Mouse (Mus musculus) adrenal gland, postnatal 14 days (tissue): ENCODE results near the gene Fam107b. TPM values are rescaled to one million over a fixed set of nuclear protein-coding genes. Genes with fewer than 3 reads are reported as not detected.
"Not testable (repeated sequence)": the region's sequence is repeated elsewhere in the genome, so short reads cannot be mapped to it uniquely, and the experiment has no call there.

ENCODE experiments used
- DNase-seq: peaks from one replicate; pipeline ENCODE4 v3.0.0; 2021; ENCODE audit warnings: mixed read lengths
- total RNA-seq: library from RNA; stranded (reverse); gene quantifications from 2 replicates; pipeline ENCODE4 v1.2.3, GENCODE M21; 2021

Gene Fam107b
- total RNA-seq, 1 experiment from 2014 or later, result 23.4 TPM

DNA sequence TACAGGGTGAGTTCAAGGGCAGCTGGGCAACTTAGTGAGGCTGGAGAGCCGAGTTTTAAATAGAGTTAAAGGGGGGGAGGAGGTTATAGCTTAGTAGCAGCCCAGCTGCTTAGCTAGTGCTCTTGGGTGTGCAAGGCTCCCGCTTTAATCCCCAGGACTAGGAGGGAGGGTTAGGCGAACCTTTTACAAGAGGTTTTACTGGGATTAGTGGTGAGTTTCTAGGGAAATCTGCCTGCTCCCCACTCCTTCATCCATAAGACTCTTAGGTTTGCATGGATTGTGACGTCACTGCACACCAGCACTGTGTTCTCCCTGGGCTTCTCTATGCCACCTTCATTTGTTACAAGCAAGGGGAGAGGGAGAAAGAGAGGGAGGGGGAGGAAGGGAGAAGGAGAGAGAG, 88.6 kb downstream of the Fam107b start:
- DNase-seq, result no peak

DNA sequence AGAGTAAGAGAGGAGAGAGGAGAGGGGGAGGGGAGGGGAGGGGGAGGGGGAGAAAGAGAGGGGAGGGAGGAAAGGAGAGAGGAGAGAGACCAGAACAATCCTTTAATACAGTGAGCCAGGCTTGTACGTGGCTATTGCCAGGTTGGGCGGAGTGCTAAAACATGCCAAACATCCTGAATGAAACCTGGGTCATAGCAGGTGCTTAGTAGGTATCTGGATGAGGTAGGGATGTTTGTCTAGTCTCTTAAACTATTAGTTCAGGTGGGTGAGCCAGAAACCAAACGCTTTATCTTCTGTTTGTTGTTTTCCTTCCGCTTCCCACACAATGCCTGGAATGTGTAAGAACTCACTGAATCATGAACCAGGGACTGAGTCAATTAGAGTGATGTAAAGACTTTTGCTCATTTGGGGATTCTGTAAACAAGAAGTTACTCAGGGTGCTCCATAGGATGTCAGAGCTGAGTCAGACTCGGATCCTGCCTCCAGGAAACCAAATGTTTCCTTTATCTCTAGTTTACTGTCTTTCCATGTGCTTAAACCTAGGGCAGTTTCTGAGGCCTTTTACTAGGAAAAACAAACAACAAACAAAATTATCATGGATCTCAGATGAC, 89.1 kb downstream of the Fam107b start:
- no peak for DNase-seq

DNA sequence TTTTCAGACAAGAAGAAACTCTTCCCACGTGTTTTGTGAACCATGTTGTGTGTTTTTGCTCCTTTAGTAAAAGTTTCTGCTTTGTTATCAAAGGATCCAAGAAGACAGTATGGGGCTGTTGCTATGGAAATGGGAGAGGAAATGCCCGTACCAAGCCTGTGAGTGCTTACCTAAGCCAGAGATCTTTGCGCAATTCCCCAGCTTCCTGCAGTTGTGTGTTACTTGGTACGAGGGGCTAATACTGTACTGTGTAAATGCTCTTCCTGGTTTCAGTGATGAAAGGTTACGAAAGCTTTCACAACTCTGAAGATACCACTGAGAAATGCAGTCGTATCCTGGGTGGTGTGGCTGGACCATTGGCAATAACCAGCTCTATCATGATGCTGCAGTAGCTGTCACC, 93.8 kb downstream of the Fam107b start:
- DNase-seq, result peak; percentile 13

DNA sequence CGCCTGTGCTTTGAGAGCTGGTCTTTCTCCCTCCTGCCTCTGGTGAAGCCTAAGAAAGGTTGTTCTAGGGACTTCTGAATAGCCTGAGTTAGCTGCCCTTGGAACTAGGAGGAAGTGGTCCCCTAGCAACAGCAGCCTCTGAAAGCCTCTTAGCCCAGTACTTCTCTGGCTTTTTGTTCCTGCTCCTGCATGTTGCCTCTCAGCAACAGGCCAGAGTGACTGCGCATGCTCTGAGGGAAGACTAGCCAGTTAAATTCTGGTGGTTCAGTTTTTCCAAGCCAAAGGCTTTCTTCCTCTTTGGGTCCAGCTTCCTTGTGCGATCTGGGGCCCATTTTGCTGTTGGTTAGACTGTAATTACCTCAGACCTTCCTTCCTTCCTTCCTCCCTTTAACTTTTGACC, 98.4 kb downstream of the Fam107b start:
- no peak for DNase-seq

DNA sequence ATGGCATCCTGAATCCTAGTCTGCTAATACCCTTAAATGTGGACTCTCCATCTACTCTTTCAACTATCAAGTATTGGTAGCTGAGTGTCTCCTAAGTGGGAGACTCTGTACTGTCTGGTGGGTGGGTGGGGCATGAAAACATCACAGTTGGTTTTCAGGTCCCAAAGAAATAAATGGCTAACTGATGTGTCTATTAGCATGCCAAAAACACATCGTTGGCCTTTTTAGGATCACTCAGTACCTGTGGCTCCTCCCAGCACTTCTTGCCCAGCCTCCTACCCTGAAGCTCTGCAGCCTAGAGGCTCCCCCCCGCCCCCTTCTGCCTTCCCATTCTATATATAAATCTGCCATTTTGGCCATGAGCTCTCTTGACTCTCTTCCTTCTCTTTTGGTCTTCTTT, 99.4 kb downstream of the Fam107b start:
- DNase-seq, result no peak

DNA sequence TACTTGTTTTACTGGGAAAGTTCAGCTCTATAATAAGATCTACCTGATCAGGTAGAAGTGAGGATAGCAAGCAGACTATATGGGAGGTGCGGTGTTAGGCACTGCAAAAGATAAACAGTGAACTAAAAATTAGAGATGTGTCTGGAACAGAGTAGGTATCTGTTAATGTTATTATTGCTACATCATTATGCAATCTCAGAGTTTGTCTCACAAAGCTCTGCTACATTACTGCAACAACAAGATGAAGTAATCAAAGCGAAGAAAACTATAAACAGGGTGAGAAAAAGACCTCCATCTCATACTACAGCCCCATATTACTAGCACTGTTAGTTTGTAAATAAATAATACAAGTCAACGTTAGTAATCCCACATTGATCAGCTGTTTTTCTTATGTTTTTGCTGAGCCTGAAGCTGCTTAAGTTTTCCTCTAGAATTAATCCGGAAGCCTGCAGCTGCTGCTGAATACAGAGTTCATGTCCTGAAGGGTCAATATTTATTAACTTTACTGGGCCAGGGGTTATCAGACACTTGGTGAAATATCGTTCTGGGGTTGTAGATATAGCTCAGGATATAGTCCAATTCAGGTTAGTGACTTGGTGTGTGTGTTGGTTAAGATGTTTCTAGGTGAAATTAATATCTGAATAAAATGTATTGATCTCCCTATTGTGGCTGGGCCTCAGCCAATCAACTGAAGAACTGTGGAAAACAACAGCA, 102.5 kb downstream of the Fam107b start:
- no peak for DNase-seq

DNA sequence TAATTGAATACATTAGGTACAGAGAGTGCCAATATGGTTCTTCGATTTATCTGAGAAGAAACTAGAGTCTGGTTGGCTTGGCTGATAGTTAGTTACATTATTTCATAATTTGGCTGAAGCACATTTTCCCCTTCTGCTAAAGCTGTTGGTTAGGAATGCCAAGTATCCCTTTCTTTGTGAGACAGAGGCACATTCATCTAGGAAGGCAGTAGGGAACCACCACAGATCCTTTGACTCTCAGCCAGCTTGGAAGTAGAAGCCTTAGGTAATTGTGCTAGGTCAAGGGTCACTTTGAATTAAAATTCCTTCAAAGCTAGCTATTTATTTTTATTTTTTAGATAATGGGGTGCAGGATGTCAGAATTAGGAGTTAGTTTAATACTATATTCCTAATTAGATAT, 105.2 kb downstream of the Fam107b start:
- no peak for DNase-seq

DNA sequence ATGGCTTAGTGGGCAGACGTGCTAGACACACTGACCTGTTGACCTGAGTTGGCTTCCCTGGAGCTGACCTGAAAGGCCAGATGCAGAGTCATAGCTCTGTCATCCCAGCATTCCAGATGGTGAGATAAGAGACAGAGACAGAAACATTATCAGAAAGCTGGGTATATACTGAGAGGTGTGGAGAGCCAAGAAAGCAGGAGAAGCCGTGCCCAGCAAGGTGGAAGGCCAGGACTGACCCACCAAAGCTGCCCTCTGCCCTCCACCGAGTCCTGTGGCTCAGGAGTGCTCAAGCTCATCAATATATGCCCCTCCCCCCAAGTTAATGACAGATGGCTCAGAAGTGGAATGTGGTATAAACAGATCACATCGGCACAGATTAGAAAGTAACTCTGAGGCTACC, 112.4 kb downstream of the Fam107b start:
- no peak for DNase-seq

DNA sequence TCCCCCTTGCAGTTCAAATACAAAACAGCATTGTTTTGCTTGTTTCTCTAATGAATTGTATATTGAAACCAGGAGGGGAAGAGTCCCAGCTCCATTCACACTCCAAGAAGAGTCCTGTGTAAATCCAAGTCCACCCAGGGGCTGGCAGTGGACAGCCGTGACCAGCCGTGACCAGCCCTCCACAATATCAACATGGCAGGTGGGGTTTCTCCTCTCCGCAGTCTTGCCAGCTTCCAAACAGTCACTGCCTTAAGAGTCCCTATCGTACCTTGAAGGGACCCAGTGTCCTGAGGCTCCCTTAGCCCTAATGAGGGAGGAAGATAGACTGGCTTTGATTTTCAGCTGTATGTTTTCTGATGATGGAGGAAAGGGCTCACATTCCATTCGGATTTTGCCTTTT, 113.1 kb downstream of the Fam107b start:
- no peak for DNase-seq

DNA sequence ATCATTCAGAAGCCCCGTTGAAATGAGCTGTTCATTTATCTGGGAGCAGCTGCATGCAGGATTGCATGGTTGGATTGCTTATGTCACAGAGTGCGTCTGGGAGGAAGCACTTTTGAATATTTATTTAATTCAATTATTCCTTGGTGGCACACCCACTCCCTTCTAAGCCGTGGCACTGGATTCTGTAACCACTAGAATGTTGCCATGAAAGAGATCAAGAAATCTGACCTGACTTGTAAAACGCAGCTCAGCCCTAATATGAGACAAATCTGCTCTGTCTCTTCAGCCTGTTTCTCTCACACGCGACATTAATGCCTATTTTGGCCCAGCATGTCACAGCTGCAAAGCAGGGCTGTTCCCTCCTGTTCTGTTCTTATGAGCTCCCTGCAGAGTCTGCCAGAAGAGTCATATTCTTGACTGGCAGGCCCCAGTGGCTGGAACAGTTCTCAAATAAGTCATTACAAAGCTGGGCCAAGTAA, 113.5 kb downstream of the Fam107b start:
- peak; percentile 9 for DNase-seq

DNA sequence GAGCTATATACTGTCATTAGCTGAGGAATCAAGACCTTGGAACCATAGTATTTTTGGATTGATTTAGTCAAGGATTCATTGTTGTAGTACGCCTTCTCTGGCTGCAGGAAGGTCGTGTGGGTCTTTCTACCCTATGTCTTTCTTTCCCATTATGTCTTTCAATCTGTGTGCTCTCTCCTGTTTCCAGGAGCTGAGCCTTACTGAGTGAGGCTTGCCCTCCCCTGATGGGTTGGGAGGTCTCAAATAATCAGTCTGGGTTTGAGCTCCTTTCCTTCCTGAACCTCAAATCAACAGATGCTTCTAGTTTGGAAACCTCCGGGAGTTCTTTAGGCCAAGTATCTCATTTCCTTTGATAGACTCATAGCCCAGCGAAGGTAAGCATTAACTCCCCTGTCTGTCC, 119.9 kb downstream of the Fam107b start:
- DNase-seq, result no peak

DNA sequence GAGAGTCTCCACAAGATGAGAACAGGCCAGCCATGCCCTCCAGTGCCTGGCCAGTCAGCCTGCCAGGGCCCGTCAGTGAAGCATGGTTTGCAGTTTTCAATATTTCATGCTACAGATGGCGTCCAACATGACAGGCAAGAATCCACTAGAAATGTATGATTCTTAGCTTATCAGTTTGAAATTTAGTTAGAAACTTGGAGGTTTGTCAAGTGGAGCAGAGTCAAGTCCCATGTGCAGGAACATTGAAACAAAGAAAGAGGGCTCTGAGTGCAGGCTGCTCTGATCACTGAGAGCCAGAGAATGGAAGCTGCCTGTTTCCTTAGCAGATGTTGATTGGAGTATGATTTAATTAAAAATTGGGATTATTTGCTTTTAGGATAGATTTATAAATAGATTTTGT, 122.5 kb downstream of the Fam107b start:
- no peak for DNase-seq

DNA sequence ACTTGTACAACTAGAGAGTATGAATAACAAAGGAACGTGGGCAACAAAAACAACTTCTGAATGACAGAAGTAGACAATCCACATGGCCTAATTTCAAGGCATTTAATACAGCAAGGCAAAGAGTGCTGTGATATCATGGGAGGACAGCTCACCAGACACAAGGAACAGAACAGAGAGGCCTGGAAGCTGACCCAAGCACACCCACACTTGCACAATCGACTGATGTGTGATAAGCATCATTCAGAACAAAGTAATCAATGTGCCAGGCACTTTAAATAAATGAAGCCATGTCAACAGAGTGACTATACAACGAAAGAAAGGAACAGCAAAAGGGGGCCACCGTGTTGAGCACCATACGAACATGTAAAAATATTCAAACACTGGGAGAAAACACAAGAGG, 125.6 kb downstream of the Fam107b start:
- DNase-seq, result no peak

DNA sequence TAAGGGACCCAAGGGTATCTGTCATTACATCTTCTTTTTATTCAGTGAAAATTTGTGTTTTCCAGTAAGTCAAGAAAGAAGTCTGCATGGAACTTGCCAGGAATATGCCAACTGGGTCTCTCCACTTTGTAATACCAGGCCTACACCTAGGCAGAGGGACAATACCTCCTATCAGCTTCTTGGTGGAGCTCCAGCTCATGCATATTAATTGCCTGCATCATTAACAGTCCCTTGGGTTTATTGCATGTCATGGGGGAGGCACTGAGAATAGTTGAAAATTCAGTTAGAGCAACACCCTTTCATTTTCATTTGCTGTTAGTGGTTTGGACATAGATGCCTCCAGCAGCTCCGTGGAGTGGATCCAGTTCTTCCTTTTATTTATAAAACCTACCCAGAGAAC, 130.1 kb downstream of the Fam107b start:
- DNase-seq, result no peak

DNA sequence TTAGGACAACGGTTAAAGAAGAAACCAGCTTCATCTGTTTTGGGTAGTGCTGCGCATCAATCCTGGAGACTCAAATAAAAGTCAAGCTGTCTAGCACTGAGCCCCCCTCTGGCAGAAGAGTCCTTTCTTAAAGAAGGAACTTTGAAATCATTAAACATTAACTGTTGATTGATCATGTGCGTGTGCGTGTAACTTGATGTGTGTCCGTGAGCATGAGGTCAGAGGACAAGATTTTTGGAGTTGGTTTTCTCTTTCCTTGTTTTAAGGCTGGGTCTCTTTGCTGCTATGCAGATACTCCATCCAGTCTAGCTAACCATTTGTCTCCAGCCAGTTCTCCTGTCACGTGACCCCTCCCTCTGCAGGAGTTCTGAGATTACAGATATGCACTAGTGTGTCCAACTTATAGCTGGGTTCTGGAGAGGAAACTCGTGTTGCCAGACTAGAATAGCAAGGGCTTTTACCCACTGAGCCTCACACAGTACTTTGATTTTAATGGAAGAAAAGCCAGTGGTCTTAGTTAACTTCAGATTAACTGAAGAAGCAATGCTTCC, 132.4 kb downstream of the Fam107b start:
- no peak for DNase-seq

DNA sequence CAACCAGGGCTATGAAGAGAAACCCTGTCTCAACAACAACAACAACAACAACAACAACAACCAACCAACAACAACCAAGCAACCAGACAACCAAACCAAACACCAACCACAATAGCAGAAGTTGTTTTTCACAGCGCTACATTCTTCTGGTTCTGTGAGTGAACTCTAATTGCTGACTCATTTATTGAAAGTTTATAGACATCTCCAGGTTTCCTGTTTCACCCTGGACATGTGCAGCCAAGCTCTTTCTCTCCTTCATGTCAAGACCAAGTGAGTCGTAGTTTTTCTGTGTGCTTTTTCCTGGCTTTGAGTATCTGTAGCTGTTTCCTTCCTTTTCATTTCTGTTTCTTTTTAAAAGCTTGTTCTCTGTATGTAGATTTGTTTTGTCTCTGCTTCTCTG, 133.5 kb downstream of the Fam107b start:
- no peak for DNase-seq

DNA sequence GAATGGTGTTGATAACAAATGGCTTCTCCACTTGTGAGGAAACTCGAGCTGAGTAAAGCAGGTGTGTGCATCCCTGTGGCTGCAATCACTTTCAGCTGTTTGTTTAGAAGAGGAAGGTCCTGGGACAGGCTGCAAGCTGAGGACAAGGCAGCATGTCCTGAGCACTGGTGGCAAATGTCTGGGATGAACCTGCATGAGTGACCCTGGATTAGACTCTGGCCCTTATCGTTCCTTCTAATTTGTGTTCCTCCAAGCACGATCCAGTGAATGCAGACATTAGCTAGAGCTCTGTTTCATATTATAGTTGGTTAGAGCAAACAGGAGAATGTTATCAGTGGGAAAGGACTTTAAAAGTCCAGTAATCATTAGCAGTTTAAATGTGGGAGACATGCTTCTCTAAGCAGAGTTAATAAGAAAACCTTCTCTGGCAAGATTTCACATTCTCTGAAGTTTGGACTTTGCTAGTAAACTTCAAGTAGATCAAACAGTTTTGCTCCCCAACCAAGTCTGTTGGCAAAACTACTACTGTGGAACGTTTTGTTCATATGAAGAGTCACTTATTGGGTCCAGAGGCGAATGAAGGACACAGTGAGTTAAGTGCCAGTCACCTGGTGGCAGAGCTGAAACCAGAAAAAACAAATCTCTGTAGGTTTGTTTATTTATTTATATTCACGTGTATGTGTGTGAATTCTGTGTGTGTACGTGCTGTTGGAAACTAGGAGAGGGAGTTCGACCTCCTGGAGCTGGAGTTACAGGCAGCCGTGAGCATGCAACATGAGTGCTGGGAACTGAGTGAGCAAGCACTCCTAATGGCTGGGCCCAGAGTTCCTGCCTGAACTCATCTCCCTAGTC, 134.2 kb downstream of the Fam107b start:
- no peak for DNase-seq

DNA sequence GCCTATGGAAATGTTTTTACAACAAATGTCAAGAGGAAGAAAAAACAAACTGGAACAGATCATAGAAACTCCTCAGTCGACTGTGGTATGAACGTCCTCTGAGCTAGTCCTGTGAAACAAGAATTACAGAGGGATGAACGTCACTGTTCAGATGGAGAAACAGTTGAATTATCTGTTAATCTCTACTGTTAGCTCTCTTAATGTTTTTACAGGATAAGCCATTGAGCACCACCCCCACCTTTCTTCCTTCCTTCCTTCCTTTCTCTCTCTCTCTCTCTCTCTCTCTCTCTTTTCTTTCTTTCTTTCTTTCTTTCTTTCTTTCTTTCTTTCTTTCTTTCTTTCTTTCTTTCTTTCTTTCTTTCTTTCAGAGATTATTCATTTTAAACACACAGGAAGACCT, 135.0 kb downstream of the Fam107b start:
- not testable (repeated sequence) for DNase-seq

DNA sequence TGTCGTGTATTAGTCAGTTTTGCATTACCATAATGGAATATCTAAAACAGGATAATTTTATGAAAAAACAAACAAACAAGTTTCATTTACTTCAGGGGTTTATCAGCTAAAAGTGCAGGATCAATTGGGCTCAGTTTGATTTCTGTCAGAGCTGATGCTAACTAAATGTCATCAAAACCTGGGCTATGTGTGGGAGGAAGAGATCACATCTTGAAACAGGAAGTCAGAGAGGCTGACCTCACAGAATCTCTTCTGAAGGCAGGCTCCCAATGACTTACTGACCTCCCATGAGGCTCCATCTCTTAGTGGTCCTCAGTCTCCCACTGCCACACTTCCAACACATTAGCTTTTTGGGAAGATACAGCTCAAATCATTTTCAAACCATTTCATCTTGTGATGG, 136.9 kb downstream of the Fam107b start:
- no peak for DNase-seq

DNA sequence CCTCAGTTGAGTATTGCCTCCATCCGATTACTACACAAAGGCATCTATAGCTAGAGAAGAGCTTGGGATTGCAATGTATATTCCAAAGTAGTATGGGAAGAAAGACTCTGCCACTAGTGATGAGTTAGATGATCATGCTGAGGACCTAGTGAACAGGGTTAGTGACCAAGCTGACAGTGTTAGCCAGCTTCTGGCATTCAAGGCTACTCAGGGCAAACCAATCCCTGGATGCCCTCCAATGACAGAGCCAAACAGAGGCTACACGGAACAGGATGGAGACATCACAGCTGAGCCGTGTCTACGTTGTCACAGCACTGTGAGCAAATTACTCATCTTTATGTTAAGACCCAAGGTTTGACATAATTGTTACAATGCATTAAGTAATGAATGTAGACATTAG, 138.3 kb downstream of the Fam107b start:
- no peak for DNase-seq

DNA sequence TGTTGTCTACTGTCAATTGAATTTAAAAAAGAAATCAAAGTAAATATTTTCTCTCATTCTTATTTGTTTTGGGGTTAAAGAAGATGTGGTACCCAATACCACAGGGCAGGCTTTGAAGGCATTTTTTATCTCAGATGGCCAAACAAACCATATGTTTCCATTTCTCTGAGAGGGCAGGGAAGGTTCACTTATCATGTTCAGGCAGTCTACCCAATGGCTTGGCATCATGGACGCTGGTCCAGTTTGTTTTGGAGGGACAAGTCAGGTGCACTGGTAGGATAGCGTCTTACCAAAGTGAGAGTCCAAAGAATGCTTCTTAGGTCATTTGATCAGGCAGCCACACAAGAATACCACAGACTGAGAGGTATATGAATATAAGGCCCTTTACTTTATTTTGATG, 139.6 kb downstream of the Fam107b start:
- DNase-seq, result no peak

DNA sequence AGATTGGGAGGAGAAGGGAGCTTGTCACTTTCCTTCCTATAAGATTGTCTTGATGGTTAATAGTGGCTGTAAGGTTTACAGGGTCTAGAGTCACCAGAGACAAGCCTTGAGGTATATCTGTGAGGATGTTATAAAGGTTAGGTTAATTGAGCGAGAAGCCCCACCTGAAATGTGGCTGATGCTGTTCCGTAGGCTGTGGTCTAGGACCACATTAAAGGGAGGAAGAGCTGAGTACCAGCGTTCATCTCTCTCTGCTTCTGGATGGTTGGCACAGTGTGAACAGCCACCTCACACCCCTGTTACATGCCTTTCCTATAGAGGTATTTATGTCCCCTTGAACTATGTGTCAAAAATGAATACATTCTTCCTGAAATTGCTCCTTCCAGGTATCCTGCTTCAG, 140.2 kb downstream of the Fam107b start:
- no peak for DNase-seq
